Mouse (Mus musculus): ENCODE measurements around the gene Ptov1.
"Not testable (repeated sequence)": the region's sequence is repeated elsewhere in the genome, so short reads cannot be mapped to it uniquely, and the experiment has no call there.

The Ptov1 gene

DNA sequence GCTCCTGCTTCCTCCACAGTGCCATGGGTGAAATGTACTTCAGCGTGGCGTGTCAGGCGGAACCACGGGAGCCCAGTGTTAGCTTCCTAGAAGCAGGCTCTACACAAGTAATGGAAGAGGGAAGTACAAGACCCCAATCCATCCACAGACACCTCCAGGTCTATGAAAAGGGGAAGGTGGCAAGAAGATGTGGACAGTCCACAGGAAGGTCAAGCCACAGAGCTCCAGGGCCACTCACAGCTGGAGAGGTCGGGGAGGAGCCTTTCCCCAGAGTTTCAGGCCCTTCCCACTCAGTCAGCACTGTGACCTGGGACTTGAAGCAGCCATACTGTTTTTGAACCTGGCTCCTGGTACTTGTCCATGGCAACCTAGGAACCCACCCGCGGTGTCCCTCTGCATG lies 17.4 kb upstream of the Ptov1 start:
- DNase-seq: no peak

DNA sequence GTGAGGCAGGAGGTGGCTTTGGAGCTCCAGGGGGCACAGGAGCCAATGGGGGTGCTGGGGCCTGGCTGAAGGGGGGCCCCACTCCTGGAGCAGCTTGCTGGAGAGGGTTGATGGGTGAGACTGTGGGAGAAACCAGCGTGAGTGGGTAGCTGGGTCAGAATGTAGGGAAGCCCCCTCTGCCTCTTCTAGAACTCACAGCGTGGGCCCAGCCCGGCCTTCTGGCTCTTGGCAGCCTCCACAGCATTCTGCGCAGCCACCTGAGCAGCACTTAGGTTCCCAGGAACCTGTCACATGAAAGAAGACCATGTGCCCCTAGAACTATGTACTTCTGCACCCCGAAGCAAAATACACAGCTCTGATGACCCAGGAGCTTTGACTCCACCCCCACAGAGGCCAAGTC lies 15.0 kb upstream of the Ptov1 start:
- DNase-seq: no peak

DNA sequence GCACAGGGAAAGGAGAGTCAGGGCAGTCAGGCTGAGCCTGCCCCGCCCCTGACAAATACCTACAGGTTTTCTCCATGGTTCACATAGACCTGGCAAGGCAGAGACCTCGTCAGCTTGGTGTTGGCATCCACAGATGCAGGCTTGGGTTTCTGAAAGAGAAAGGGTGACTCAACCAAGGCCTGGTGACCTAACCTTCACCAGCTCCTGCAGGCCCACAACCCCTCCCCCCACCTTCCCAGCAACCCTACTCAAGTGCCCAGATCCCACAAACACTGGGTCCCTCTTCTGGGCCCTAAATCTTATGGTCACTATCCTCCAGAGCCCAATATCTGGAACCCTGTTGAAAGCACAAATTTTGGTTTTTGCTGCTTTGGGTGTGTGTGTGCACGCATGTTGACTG lies 13.4 kb upstream of the Ptov1 start:
- no peak for DNase-seq

DNA sequence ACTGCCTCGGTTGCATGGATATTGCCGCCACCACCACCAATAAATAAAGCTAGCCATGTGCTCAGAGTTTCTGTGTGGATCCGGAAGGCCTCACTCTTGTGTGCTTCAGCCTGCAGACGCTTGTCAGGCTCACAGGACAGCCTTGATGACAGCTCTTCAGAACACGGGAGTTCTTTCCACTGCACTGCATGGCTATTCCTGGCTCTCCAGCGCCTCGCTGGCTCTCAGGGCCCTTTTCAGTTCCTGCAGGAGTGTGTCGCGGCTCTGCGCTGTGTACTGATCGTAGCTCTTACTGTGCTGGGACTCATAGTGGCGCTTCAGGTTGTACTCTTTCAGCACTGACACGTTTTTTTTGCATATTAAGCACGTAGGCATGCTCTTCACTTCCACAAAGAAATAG lies 8.2 kb upstream of the Ptov1 start:
- DNase-seq: no peak

DNA sequence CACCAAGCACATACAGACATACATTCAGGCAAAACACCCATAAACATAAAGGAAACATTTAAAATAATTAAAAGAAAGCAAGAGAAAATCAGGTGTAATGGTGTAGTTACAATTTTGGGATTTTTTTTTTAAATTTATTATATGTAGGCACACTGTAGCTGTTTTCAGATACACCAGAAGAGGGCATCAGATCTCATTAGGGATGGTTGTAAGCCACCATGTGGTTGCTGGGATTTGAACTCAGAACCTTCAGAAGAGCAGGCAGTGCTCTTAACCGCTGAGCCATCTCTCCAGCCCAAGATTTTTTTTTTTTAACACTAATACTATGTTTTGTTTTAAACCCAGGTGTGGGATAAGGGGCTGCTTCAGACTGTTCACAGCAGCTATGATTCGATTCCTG lies 2.2 kb upstream of the Ptov1 start:
- not testable (repeated sequence) for DNase-seq

DNA sequence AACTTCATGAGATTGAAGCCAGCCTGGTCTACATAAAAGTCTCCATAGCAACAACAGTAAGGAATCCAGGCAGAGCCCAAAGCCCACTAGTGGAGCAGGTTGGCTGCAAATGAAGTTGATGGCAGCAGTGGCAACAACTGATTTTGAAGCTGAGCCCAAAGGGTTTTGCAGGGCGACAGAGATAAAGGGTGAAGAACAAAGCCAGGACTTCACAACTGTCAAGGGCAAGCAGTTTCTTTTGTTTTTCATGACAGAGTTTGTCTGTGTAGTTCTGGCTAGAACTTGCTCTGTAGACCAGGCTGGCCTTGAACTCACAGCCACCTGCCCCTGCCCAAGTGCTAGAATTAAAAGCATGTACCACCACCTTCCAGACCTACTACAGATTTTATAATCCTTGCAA lies 1.6 kb upstream of the Ptov1 start:
- no peak for DNase-seq

DNA sequence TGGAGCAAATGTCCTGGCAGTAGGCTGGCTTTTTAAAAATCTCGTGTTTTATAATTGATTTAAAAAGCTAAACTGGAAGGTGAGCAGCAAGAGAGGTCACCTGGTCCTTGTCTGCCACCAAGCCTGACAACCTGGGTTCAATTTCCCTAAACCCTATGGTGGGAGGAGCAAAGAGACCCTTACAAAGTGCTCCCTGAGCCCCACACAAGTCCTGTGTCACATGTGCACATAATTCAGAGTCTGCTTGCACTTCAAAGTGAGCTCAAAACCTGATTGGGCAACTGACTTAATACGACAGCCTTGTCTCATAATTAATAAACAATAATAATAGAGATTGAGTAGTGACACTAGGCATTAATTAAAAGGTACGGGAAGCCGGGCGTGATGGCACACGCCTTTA lies 1.0 kb upstream of the Ptov1 start:
- DNase-seq: no peak

DNA sequence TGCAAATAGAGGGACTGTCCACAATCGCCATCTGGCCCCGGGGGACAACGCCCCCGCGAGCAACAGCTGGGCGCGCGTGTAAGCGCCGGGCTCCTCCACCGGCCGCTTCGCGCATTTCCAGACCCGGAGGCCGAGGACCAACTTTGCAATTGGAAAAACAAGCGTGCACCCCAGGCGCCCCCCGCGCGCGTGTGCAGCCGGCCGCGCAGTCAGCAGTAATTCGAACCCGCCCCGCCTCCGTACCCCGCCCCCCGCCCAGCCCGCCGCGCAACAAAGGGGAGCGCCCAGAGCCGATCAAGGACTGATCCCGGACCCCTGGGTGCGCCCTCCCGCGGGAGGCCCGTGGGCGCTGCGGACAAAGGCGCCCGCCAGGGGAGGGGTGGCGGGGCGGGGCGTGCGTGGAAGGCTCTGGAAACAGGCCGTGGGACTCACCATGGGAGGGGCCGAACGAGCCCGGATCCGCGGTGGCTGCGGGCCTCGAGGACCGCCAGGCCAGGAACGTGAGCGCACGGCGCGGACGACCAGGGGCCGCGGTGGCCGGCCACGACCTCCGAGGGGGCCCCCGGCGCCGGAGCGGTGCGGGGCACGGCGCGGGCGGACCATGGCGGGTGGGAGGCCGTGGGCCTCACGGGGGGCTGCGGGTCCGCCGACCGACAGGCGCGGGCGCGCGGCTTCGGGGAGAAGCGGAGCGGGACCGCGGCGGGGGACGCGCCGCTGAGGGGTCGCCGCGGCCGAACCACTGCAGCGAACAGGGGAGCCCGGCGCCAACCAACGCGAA lies 480 bp downstream of the Ptov1 start:
- peak; percentile 83 for DNase-seq

DNA sequence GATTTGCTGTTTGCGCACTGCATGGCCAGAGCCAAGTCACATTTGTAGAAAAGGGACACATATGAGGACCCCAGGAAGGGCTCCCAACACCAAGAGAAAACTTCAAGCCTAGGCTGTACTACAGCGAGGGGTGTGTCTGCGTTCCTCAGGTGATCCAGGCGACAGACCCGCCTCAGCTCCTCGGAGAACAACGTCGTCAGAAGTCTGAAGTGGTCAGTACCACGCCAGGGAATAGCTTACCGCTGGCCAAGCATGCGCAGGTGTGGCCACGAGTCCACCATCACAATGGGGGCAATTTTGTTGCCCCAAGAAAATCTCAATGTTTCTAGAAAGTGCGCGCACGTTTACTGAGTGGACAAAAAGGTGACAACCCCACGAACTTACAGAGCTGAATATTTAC lies 1.1 kb downstream of the Ptov1 start:
- DNase-seq: no peak

DNA sequence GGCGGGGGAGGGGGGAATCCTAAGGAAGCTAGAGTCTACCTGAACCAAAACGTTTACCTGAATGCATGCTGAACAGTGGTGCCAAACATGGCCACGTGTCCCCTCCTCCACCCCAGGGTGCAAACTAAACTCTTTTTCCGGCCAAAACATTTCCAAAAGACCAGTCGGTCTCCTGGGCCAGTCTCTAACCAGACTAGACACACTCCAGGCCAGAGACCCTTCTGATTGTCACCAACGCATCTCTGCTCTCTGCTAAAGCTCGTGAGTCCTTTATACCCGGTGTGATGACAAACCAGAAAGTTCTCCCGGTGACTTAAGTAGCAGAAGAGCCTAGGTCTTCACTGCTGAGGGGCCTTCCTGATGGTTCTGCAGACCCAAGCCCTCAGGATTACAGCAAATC lies 1.8 kb downstream of the Ptov1 start:
- no peak for DNase-seq

DNA sequence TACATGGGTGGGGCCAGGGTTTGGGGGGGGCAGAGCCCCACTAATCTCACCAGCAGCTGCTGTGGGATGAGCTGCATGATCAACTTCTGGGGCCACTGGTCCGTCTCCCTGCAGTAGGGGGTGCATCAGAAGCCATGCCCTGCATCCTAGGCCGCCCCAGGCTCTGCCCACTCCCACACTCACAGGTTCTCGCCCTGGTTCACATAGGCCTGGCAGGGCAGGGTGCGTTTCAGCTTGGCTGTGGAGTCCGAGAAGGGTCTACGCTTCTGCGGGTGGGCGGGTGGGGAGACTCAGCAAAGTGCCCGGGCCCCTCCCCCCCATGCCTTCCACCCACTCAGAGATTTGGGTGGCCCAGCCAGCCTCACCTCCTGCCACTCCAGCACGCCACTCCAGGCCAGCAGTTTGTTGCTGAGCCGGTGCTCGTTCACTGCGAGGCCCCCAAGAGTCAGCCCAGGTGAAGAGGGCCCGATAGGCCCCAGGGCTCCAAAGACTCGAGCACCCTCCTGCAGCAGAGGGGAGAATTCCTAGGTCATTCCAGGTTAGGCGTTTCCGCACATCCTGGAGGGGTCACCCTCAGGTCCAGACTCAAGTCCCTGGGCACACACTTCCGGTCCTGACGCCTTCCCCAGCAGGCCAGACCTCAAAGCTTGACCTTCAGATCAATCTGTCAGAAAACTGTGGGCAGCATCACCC lies 2.4 kb downstream of the Ptov1 start:
- no peak for DNase-seq

DNA sequence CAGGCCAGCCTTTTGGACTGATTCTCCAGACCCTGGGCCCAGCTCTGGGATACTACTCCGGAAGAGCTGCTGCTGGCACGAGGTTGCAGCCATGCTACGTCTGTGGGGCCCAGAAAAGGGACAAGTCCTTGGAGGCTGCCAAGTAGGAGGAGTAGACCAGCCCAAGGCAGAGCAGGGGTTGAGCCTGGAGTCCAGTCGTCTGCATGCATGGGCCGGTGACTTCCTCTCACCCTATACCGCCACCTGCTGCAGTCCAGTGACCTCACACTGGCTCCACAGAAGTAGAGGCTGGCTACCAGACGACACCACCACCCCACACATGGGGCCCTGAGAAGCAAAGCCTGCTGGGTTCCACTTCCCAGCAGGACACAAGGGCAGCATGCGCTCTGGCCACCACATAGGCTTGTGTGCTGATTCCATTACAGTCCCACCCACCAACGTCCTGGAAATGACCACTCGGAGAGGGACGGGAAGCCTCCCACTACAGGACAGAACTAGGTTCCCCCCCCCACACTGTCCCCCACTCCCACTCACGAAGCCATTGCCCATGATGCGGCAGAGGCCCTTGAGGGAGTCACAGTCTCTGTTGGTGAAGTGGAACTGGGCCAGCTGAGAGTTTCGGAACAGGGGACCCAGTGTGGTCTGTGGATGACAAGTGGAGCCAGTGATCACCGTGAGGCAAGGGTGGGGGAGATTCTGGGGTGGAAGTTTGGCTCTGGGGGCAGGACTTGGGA lies 3.1 kb downstream of the Ptov1 start:
- DNase-seq: no peak

DNA sequence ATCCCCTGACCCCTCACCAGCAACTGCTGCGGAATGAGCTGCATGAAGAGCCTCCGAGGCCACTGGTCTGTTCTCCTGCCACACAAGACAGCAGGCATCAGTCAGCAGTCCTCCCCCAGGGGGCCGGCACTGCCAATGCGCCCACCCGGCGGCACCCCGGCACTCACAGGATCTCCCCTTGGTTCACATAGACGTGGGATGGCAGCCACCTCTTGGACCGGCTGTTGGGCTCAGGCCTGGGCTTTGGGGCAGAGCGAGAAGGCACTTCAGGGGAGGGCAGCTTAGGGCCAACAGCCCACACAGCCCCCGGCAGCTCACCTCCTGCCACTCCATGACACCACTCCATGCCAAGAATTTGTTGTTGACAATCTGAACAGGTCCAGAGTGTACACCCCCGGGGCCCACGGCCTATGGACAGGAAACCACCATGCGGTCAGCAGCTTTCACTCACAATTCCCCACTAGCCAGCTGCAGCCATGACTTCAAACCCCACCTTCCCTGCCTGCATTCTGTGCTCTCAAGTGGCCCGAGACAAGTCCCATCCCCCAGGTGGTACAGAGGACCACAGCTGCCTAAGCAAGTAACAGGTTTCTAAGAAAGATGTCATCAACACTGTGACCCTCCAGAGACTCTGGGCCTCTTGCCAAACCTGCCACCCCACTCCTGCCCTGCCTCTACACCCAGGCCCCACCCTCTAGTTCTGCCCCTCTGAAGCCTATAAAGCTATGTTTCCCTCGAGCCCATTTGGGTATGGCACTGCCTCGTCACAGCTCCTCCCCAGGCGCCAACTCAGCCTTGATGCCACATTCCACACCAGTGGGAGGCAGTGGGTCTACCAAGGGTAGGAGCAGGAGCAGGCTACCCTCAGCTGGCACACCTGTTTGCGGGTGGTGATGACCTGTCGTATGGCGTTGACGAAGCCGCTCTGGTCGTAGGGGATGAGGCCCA lies 4.7 kb downstream of the Ptov1 start:
- no peak for DNase-seq

DNA sequence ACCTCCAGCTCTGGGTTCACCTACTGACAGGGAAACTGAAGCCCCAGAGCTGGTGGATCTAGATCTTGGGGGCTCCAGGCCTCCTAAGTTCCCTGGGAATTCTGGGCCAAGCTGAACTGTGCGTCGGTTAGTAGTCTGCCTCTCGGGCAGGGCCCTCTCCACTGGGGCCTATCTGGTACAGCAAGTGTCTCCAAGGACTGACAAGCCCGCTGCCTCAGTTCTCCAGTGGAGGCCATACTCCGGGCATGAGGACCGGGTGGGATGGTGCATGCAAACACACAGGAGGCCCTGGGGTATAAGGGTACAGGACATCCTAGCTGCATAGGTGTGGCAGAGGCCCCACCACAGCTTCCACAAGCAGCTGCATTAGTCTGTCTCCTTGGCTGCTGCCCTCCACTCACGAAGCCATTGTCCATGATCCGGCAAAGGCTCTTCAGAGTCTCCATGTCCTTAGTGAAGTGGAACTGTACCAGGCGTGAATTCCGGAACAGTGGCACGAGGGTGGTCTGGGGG lies 5.5 kb downstream of the Ptov1 start:
- no peak for DNase-seq

DNA sequence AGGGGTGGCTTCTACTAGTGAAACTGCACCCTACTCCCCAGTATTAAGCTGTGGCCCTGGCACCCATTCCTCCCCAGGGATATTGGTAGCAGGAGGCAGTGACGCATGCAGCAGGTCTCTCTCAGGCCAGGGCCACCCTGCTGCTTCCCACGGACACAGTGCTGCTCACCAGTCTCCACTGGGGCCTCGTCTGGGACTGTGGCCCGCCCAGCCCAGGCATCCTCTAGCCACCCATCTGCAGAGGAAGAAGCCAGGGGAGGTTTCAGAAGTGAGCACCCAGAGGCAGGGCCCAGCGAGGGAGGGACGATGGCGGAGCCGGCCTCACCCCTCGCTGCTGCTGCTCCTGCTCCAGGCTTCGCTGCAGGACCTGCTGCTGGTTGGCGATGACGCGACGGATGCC lies 6.4 kb downstream of the Ptov1 start:
- DNase-seq: no peak

DNA sequence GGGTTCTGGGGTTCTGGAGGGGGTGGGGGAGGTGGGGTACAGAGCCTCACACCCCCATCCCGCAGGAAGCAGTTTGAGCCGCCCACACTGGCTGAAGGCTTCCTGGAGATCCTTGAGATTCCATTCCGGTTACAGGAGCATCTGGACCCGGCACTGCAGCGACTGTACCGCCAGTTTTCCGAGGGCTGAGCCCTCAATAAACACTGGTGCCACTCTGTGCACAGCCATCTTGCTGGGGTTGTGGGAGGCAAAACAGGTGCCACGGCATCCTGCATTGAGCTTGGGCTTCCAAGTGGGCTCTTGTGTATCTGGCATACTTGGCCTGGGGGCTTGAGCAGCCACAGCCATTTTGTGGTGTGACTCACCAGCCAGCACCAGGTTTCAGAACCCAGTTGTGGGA lies 7.2 kb downstream of the Ptov1 start:
- no peak for DNase-seq

DNA sequence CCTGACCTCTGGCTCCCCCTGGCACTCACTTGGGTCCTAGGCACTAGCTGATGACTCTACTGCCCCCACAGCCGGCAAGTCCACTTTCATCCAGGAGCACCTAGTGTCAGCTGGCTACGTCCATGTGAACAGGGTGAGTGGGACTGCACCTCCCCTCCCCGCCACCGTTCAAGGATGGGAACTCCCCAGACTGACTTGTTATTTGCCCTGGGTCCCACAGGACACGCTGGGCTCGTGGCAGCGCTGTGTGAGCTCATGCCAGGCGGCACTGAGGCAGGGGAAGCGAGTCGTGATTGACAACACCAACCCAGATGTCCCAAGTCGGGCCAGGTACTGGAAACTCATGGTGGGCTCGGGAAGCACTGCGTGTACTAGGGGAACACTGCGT lies 8.2 kb downstream of the Ptov1 start:
- no peak for DNase-seq

DNA sequence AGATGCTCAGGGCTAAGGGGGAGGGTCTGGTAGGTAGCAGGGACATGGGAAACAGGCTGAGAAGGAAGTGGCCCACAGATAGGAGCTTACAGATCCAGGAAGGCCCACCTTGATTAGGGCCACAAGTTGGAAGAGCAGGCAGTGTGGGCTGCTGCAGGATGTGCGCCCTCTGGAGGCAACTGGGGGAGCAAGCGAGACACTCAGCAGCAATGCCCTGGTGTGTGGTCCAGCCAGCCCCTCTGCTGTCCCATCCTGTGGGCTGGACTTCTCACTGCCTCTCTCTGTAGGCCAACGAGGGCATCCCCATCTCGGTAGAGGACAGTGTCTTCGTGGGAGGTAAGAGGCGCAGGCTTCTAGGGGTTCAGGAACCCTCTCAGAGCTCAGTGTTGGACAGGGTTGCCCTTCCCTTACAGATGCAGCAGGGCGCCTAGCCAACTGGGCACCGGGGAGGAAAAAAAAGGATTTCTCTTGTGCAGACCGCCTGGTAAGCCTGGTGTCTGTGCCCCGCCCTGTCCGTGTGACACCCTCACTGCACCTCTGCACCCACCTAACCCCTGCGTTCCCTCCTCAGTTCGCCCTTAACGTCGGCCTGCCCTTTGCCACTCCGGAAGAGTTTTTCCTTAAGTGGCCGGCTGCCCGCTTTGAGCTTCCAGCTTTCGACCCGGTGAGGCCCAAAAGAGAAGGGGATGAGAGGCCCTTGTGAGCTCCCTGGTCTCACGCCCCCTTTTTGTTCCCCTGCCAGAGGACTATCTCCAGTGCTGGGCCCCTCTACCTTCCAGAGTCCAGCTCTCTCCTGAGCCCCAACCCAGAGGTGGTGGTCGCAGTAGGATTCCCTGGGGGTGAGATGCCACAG lies 8.8 kb downstream of the Ptov1 start:
- peak; percentile 84 for DNase-seq

DNA sequence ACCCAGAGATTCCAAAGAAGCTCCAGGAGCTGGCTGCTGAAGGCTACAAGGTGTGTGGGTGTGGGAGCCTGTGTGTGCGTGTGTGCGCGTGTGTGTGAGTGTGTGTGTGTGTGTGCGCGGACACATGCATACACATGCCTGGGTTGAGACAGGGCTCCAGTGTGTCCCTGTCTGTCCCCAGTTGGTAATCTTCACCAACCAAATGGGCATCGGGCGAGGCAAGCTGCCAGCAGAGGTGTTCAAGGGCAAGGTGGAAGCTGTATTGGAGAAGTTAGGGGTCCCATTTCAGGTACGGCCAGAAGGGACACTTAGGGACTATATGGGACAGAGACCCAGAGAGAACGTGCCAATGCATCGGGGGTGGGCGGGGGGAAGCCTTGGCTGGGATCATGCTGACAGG lies 9.7 kb downstream of the Ptov1 start:
- no peak for DNase-seq

DNA sequence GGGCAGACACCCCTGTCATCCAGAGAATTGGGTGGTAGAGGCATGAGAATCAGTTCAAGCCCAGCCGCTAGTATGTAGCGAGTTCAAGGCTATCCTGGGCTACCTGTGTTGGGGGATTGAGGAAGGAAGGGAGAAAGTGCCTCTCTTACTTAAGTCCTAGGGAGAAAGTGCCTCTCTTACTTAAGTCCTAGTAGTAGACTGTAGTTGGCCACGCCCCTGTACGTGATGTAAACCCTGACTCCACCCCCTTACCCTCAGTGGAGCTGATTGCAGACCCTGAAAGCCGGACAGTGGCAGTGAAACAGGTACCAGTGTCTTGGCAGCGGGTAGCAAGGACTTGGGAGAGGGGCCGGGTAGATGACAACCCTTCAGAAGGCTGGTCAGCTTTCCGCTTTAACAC lies 11.7 kb downstream of the Ptov1 start:
- peak; percentile 59 for DNase-seq

DNA sequence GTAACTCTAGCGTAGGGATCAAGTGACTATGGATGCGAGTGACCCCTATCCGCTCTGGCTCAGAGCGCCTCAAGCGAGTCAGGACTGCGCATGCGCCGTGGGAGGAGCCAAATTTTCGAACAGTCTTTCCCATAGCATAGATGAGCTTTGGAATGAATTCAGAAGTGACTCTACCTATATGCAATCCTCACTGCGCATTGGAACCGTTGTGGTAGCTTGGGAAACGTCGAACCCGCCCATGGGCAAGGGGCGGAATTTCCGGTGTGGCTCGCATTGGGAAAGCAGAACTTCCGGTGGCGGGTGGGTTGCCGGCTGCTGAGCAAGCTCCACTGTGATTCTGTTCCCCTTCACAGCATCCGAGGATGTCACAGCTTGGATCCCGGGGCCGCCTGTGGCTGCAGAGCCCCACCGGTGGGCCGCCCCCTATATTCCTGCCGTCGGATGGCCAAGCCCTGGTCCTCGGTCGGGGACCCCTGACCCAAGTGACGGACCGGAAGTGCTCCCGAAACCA lies 12.5 kb downstream of the Ptov1 start, which contains the start of gene Pnkp:
TSS of gene Pnkp (plus strand) at position 98 of the 511 bp plus-strand sequence.
- DNase-seq: peak; percentile 93
